ENCODE assay signal across 9 mouse cellular contexts in the genomic region with DNA sequence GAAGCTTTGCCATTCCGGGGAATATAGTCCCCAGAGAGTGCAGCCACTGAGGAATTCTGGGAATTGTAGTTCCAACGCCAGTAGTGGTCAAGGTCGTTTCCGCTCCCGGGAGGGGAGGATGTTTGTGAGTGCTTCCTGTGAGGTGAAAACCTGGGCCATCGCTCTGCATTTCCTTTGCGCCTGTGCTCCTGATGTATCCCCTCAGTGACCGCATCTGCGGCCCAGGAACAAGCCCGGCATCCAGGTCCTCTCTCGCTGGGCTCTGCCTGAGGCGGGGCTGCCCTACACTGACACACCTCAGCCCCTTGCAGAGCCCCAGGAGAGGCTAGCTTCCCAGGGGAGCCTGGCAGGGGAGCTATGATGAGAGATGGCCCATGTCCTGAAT. TPM values are rescaled to one million over a fixed set of nuclear protein-coding genes. Genes with fewer than 3 reads are reported as not detected.
DNase-seq lines count a peak whose midpoint lies in the region; ATAC-seq and TF ChIP-seq lines count a peak whose summit lies in the region.
"Had no signal": no experiment of that assay in that cellular context is flagged by ENCODE, and none has a peak within 500 bp of the region (broad histone marks: within the 10 kb centered on the region; RNA-seq: fewer than 3 reads in every experiment).

TSS of gene Zfp93 (plus strand) at position 133 of the 385 bp plus-strand sequence.

- peak within 1 kb of the TSS; percentile 66 for H3K9ac ChIP-seq in embryonic facial prominence, embryonic 12.5 days
- peak within 1 kb of the TSS; percentile 81 for H3K9ac ChIP-seq in heart, adult 2 months (ENCODE audit: low read depth, low read length)
- H3K9ac ChIP-seq in limb, embryonic 11.5 days (ENCODE audit: low read length) = peak within 1 kb of the TSS; percentile 81
- peak within 1 kb of the TSS; percentile 79 for H3K9ac ChIP-seq in midbrain, embryonic 13.5 days (replicated peaks)

- no peak for TF ChIP-seq CTCF in heart, adult 2 months (IDR thresholded peaks at IDR 0.05)
- no peak for TF ChIP-seq CTCF in kidney, adult 2 months (conservative IDR thresholded peaks at IDR 0.05; ENCODE audit: insufficient read depth, insufficient read length, low read depth, low read length)
- TF ChIP-seq CTCF in spleen, adult 2 months (IDR thresholded peaks at IDR 0.05; ENCODE audit: extremely low read depth, insufficient read depth, insufficient read length, insufficient replicate concordance) = no peak

- H3K79me2 ChIP-seq in heart, adult 2 months (replicated peaks; ENCODE audit: control insufficient read depth, insufficient read depth, low read length) = no peaks in the 10 kb centered on the region

- peak within 1 kb of the TSS; percentile 68 for H3K4me2 ChIP-seq in embryonic facial prominence, embryonic 12.5 days (replicated peaks)
- H3K4me2 ChIP-seq in limb, embryonic 11.5 days (ENCODE audit: low read depth, severe bottlenecking) = peak within 1 kb of the TSS; percentile 71
- peak within 1 kb of the TSS; percentile 72 for H3K4me2 ChIP-seq in midbrain, embryonic 13.5 days (replicated peaks)

- peak; percentile 57 to 73 for DNase-seq in urinary bladder, adult 18-20 months (ENCODE audit: low spot score in 2 of 2)
- DNase-seq in urinary bladder, postnatal 10 days (ENCODE audit: low spot score) = no peak
- DNase-seq in heart, adult 2 months = peak; percentile 75 to 83
- DNase-seq in kidney, adult 2 months = peak; percentile 94
- DNase-seq in limb, embryonic 11.5 days (ENCODE audit: low spot score) = peak; percentile 89
- DNase-seq in spleen, adult 2 months (ENCODE audit: low read depth in 1 of 2, low spot score in 2 of 2) = peak; percentile 11 to 41

- peaks cover 25% of the 10 kb centered on the region for H3K36me3 ChIP-seq in embryonic facial prominence, embryonic 12.5 days
- no peaks in the 10 kb centered on the region; the same call in 1 of the 2 replicates for H3K36me3 ChIP-seq in heart, adult 2 months (ENCODE audit: control insufficient read depth, insufficient read depth, low read length)
- H3K36me3 ChIP-seq in kidney, adult 2 months (ENCODE audit: control insufficient read depth, insufficient read depth, low read length) = peaks cover 5% of the 10 kb centered on the region
- peaks cover 8% of the 10 kb centered on the region for H3K36me3 ChIP-seq in limb, embryonic 11.5 days (ENCODE audit: control insufficient read depth, insufficient read depth, low read length)
- peaks cover 27% of the 10 kb centered on the region for H3K36me3 ChIP-seq in midbrain, embryonic 13.5 days
- peaks cover 1% of the 10 kb centered on the region; the same call in 1 of the 2 replicates for H3K36me3 ChIP-seq in spleen, adult 2 months (ENCODE audit: control insufficient read depth, insufficient read depth, low read length)

- 0 out of 2 replicates have a peak, but pooled peaks have one; percentile 46 for TF ChIP-seq EP300 in heart, adult 2 months (IDR thresholded peaks at IDR 0.05; ENCODE audit: insufficient read depth, low read depth, low read length)

- H3K27ac ChIP-seq in embryonic facial prominence, embryonic 12.5 days = no peak within 1 kb of the TSS
- H3K27ac ChIP-seq in heart, adult 2 months = peak within 1 kb of the TSS; percentile 75
- H3K27ac ChIP-seq in kidney, adult 2 months (ENCODE audit: insufficient read depth, low read depth, low read length) = peak within 1 kb of the TSS; percentile 77
- H3K27ac ChIP-seq in limb, embryonic 11.5 days (replicated peaks; ENCODE audit: low read depth, low read length) = peak within 1 kb of the TSS; percentile 59; the same call in 1 of the 2 replicates
- H3K27ac ChIP-seq in midbrain, embryonic 13.5 days = peak within 1 kb of the TSS; percentile 80
- no peak within 1 kb of the TSS for H3K27ac ChIP-seq in spleen, adult 2 months (ENCODE audit: insufficient read depth, low read length)

- peak within 1 kb of the TSS; percentile 56 for H3K4me3 ChIP-seq in embryonic facial prominence, embryonic 12.5 days
- H3K4me3 ChIP-seq in heart, adult 2 months = peak within 1 kb of the TSS; percentile 89
- H3K4me3 ChIP-seq in kidney, adult 2 months (ENCODE audit: insufficient read depth, low read depth, low read length) = peak within 1 kb of the TSS; percentile 86
- H3K4me3 ChIP-seq in limb, embryonic 11.5 days (ENCODE audit: low read depth, low read length) = peak within 1 kb of the TSS; percentile 59
- peak within 1 kb of the TSS; percentile 60 for H3K4me3 ChIP-seq in midbrain, embryonic 13.5 days (replicated peaks)
- peak within 1 kb of the TSS; percentile 52 for H3K4me3 ChIP-seq in spleen, adult 2 months (ENCODE audit: extremely low read depth, insufficient read depth, insufficient read length)

- peak; percentile 94 for ATAC-seq in embryonic facial prominence, embryonic 12.5 days (ENCODE audit: insufficient number of reproducible peaks, insufficient read depth, low FRiP score, low TSS enrichment)
- ATAC-seq in limb, embryonic 11.5 days (ENCODE audit: insufficient number of reproducible peaks, low FRiP score, low TSS enrichment, low read depth) = peak; percentile 90
- peak; percentile 95 for ATAC-seq in midbrain, embryonic 13.5 days

- intact Hi-C loops in heart, adult 2 months (cut with DNase I) = loop anchor here (1.0 kb wide), 1 partner anchor 16 kb away; the partner anchor contains the start of gene Zfp108

- H3K9me3 ChIP-seq in embryonic facial prominence, embryonic 12.5 days = no peaks in the 10 kb centered on the region
- no peaks in the 10 kb centered on the region; the same call in 1 of the 2 replicates for H3K9me3 ChIP-seq in limb, embryonic 11.5 days (ENCODE audit: control insufficient read depth, low read length)
- no peaks in the 10 kb centered on the region for H3K9me3 ChIP-seq in midbrain, embryonic 13.5 days

- peak; percentile 83 for TF ChIP-seq POLR2A in heart, adult 2 months (IDR thresholded peaks at IDR 0.05; ENCODE audit: insufficient read depth, low read depth, low read length)
- TF ChIP-seq POLR2A in kidney, adult 2 months (IDR thresholded peaks at IDR 0.05; ENCODE audit: low read depth, low read length) = peak; percentile 33
- no peak for TF ChIP-seq POLR2A in spleen, adult 2 months (IDR thresholded peaks at IDR 0.05; ENCODE audit: low read depth, low read length)

- WGBS in embryonic facial prominence, embryonic 12.5 days = 0% methylated on average over 12 of the region's 12 CpGs
- WGBS in heart, adult 2 months = 1% methylated on average over 12 of the region's 12 CpGs
- under 1% methylated on average over 12 of the region's 12 CpGs for WGBS in kidney, adult 2 months
- WGBS in limb, embryonic 11.5 days = under 1% methylated on average over 12 of the region's 12 CpGs
- 0% methylated on average over 12 of the region's 12 CpGs for WGBS in midbrain, embryonic 13.5 days
- 2% methylated on average over 12 of the region's 12 CpGs for WGBS in spleen, adult 2 months

- H3K4me1 ChIP-seq in embryonic facial prominence, embryonic 12.5 days = peaks cover 4% of the 10 kb centered on the region; the same call in 1 of the 2 replicates
- no peaks in the 10 kb centered on the region; the same call in 1 of the 2 replicates for H3K4me1 ChIP-seq in heart, adult 2 months (ENCODE audit: control insufficient read depth, insufficient read depth, low read length)
- peaks cover 3% of the 10 kb centered on the region; the same call in 1 of the 2 replicates for H3K4me1 ChIP-seq in kidney, adult 2 months (ENCODE audit: control insufficient read depth, insufficient read depth, low read length)
- H3K4me1 ChIP-seq in limb, embryonic 11.5 days (ENCODE audit: control insufficient read depth, insufficient read depth, low read length) = no peaks in the 10 kb centered on the region
- peaks cover 20% of the 10 kb centered on the region for H3K4me1 ChIP-seq in midbrain, embryonic 13.5 days (replicated peaks)
- H3K4me1 ChIP-seq in spleen, adult 2 months (ENCODE audit: control insufficient read depth, insufficient read depth, insufficient read length) = peaks cover 2% of the 10 kb centered on the region; the same call in 1 of the 2 replicates

- no peaks in the 10 kb centered on the region for H3K27me3 ChIP-seq in embryonic facial prominence, embryonic 12.5 days
- no peaks in the 10 kb centered on the region for H3K27me3 ChIP-seq in heart, adult 2 months (ENCODE audit: control insufficient read depth, insufficient read depth, low read length)
- no peaks in the 10 kb centered on the region for H3K27me3 ChIP-seq in kidney, adult 2 months (replicated peaks; ENCODE audit: control insufficient read depth, insufficient read depth, low read length)
- no peaks in the 10 kb centered on the region for H3K27me3 ChIP-seq in limb, embryonic 11.5 days (ENCODE audit: control insufficient read depth, insufficient read depth, low read length)
- H3K27me3 ChIP-seq in midbrain, embryonic 13.5 days = no peaks in the 10 kb centered on the region
- no peaks in the 10 kb centered on the region for H3K27me3 ChIP-seq in spleen, adult 2 months (ENCODE audit: control insufficient read depth, insufficient read depth, low read length)

RNA-seq across cellular contexts. Expression of gene Zfp93, which starts in this region (rescaled TPM):
- 10.0 and 12.0 TPM in 2 replicates for polyA plus RNA-seq in embryonic facial prominence, embryonic 12.5 days (2016; fragmentation: Nextera tagmentation; extraction: Ambion mirVana)
- total RNA-seq in heart, adult 2 months (2021) = 1 to 10 TPM; 3.3 to 4.1 TPM
- polyA plus RNA-seq in heart, adult 2 months (2012; rRNA removed) = 1.7 and 2.9 TPM in 2 replicates
- 3.1 and 3.4 TPM in 2 replicates for polyA plus RNA-seq in kidney, adult 2 months (2012; rRNA removed)
- polyA plus RNA-seq in limb, embryonic 11.5 days (2014; fragmentation: Nextera tagmentation; extraction: Ambion mirVana) = 10.4 and 10.6 TPM in 2 replicates
- polyA plus RNA-seq in midbrain, embryonic 13.5 days (2015; fragmentation: Nextera tagmentation; extraction: Ambion mirVana) = 7.7 and 7.8 TPM in 2 replicates
- polyA plus RNA-seq in spleen, adult 2 months (2012; rRNA removed) = 0.18 and 0.49 TPM in 2 replicates
- total RNA-seq: MEL had no signal

Comparison
In these comparisons a context has a peak if more than half of its experiments do, and no peak if none do; other contexts are left out.
1. Peak in DNase-seq and H3K4me3 ChIP-seq in spleen, adult 2 months; RNA of the gene not detected or under 1 TPM.
2. H3K27ac ChIP-seq: peak in heart, adult 2 months (single experiment), kidney, adult 2 months (single experiment), limb, embryonic 11.5 days (single experiment) and midbrain, embryonic 13.5 days (single experiment); none in embryonic facial prominence, embryonic 12.5 days (single experiment) and spleen, adult 2 months (single experiment).
3. Peak in every context shown above with its lines, with median percentiles within 50 percentile points of each other: ATAC-seq, H3K4me2 ChIP-seq, H3K4me3 ChIP-seq and H3K9ac ChIP-seq.